Mouse (Mus musculus) CD4-positive helper T cell, adult 2 months (primary cell): Measurements from ENCODE around the gene Gm44973.
"Not testable (repeated sequence)": the region's sequence is repeated elsewhere in the genome, so short reads cannot be mapped to it uniquely, and the experiment has no call there.

Experiments
- DNase-seq: peaks from one replicate; pipeline ENCODE4 v3.0.0-alpha.2; 2012; ENCODE audit warnings: low read depth, missing footprints, low spot score

Gene Gm44973

DNA sequence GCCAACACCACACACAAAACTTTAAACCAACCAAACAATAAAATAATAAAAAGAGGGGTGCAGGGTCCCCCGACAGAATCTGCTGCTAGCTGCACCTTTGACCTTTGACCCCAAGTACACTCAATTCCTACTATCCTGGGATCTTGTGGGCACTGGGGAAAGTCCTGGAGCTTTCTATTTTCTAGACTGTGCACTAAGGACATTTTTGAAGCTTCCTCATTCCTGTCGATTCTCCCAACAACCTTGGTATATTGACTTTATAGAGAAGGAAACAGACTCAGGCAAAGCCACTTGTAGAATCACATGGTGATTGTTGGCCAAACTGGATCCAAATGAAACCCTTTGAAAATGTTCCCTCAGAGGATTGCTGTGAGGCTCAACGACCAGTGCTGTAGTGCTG is 761 bp downstream of the Gm44973 start:
- no peak for DNase-seq

- DNase-seq = no peak
These were observed 1.6 kb downstream of the Gm44973 start for GRCm38 (mm10) chr7:5016920-5017319.

- no peak for DNase-seq
These were observed 2.1 kb downstream of the Gm44973 start for GRCm38 (mm10) chr7:5017352-5017751.

GRCm38 (mm10) chr7:5017931-5018330 is 2.6 kb downstream of the Gm44973 start:
- DNase-seq = no peak

GRCm38 (mm10) chr7:5019576-5019975 is 4.3 kb downstream of the Gm44973 start:
- not testable (repeated sequence) for DNase-seq

- DNase-seq = peak; percentile 99
These were observed 4.8 kb downstream of the Gm44973 start, which contains the start of the genes Zfp865 and Ccdc106 for GRCm38 (mm10) chr7:5020000-5020681. Gene Zfp865 (plus strand): TSS chr7:5020376. Gene Ccdc106 (plus strand): TSS chr7:5020553.

GRCm38 (mm10) chr7:5020685-5021084 is 5.4 kb downstream of the Gm44973 start:
- no peak for DNase-seq

GRCm38 (mm10) chr7:5021197-5021596 is 5.9 kb downstream of the Gm44973 start:
- no peak for DNase-seq

GRCm38 (mm10) chr7:5029543-5029942 is 14.2 kb downstream of the Gm44973 start:
- no peak for DNase-seq

DNA sequence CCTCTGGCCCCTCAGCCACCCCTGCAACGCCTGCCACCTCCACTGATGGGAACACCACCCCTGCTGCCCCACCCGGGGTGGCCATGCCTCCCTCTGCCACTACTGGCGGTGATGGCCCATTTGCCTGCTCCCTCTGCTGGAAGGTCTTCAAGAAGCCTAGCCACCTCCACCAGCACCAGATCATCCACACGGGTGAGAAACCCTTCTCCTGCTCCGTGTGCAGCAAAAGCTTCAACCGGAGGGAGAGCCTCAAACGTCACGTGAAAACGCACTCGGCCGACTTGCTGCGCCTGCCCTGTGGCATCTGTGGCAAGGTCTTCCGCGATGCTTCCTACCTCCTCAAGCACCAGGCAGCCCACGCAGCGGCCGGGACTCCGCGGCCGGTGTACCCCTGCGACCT is 14.7 kb downstream of the Gm44973 start:
- no peak for DNase-seq

GRCm38 (mm10) chr7:5030554-5031275 is 15.4 kb downstream of the Gm44973 start:
- no peak for DNase-seq

DNA sequence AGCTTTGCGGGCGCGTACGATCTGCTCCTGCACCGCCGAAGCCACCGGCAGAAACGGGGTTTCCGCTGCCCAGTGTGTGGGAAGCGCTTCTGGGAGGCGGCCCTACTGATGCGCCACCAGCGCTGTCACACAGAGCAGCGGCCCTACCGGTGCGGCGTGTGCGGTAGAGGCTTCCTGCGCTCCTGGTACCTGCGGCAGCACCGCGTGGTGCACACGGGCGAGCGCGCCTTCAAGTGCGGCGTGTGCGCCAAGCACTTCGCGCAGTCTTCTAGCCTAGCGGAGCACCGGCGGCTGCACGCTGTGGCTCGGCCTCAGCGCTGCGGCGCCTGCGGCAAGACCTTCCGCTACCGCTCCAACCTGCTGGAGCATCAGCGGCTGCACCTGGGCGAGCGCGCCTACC is 16.2 kb downstream of the Gm44973 start:
- no peak for DNase-seq

- DNase-seq = no peak
These were observed 18.5 kb downstream of the Gm44973 start, which contains the start of gene 4632433K11Rik for GRCm38 (mm10) chr7:5033818-5034217. Gene 4632433K11Rik (plus strand): TSS chr7:5034118.

DNA sequence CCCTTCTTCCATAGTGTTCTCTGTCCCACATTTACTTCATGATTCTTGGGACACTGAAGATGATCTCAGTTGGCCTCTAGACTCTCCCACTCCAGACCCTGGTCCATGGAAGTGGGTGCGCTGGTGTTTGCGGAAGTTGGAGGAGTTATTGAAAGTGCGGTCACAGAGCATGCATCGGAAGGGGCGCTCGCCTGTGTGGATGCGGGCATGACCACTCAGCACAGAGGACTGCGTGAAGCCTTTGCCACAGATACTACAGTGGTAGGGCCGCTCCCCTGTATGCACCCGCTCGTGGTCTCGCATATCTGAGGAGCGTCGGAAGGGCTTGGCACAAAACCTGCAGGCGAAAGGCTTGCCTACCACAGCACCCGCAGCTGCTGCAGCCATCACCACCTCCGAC is 20.3 kb downstream of the Gm44973 start:
- DNase-seq = no peak

DNA sequence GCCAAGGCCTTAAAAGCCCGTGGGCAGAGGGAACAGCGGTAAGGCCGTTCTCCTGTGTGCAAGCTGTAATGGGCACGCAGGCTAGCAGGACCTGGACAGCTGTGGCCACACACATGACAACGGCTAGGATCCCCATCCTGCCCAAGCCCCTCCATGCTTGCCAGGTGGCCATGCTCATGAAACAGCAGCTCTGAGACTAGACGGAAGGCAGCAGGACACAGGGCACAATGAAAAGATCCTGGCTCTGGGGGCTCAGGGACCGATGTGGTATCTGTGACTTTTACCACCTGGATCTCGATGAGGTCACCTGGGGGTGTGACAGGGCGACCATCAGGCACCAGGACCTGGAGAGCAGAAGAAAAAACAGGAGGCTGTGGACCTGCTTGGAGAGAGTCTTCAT is 20.8 kb downstream of the Gm44973 start:
- DNase-seq = no peak

- no peak for DNase-seq
These were observed 21.7 kb downstream of the Gm44973 start for GRCm38 (mm10) chr7:5037026-5037425.

GRCm38 (mm10) chr7:5037467-5037866 is 22.2 kb downstream of the Gm44973 start:
- no peak for DNase-seq

DNA sequence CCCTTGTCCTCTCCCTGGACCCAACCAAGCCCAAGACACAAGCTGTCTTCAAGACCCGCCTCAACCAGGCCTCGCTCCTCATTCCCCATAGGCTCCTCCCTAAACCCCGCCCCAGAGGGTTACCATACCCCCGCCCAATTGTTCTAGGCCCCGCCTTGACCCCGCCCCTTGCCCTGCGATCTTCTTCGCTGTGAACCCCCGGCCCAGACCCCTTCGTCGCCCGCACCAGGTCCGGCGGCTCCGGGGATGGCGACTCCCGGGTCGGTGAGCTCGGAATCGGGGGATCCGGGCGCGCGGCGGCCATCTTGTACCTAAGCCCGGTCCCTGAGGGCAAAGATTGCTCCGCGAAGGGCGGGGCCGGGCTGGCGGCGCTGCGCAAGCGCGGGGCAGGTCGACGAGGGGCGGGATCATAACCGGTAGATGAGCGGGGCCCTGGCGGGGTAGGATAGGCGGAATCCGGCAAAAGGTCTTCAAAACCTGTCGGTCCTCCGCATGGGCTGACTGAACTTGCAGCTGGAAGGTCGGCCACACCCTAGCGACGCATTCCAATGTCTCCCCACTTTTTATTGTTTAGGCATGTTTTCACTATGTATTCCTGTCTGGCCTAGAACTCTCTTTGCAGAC is 22.9 kb downstream of the Gm44973 start, which contains the start of gene Zfp784:
Gene Zfp784 (minus strand): TSS at position 338 of the 624 bp plus-strand sequence.
- DNase-seq = peak; percentile 96

DNA sequence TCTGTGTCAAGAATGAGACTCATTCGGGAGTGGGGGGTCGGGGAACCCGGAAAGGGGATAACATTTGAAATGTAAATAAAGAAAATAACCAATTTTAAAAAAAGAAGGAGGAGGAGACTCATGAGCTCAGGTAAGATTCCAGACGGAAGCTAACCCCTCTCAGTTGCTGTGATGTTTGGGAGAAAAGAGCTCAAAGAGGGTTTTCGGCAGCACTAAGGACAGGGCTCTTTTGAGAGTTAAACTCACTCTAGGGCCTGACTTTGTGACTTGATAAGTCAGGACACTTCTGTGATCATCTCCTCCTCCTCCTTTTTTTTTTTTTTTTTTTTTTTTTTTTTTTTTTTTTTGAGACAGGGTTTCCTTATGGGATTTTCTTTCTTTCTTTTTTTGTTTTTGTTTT is 23.6 kb downstream of the Gm44973 start:
- no peak for DNase-seq

- no peak for DNase-seq
These were observed 29.7 kb downstream of the Gm44973 start for GRCm38 (mm10) chr7:5044981-5045380.

DNA sequence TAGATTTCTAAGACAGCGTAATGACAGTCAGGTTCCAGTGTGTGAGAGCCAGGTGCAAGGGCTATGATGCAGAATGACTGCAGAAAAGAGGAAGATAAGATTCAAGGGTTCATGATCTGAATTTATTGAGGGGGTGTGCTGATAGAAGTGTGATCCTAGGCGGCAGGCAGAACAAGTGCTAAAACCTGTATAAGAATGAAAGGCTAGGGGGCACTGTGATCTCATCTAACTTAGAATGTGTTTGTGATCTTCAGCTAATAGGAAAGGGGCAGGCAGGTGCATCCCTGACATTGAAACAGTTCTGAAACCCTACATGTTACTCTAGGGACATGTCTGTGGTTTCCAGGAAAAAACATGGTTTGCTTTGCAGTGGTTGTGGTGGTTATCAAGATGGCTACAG is 30.8 kb downstream of the Gm44973 start:
- no peak for DNase-seq

- peak; percentile 59 for DNase-seq
These were observed 32.0 kb downstream of the Gm44973 start for GRCm38 (mm10) chr7:5047313-5047712.
